Mouse (Mus musculus) midbrain, embryonic 13.5 days (tissue): ENCODE measurements at regions not wholly inside any gene's neighbourhood (a gene's known extent, or its start where the extent isn't known, plus 50 kb on each side); places are given as distances from the start of the nearest gene placed in this dataset.

Experiments used
- ATAC-seq: fragments of 200-750 bp; cut with Nextera tagmentation; 2 replicates; pipeline ENCODE4 v1.8.0; 2017; ENCODE audit warnings: mild to moderate bottlenecking, moderate TSS enrichment, moderate library complexity
- H3K27ac ChIP-seq: fragments of 300-500 bp; sonication (generic); 2 replicates; pipeline ENCODE4 v1.5.1; 2015; ENCODE audit warnings: inconsistent platforms, mild to moderate bottlenecking, moderate library complexity
- H3K27me3 ChIP-seq: fragments of 300-500 bp; sonication (generic); 2 replicates; pipeline ENCODE4 v1.6.1; 2015; ENCODE audit warnings: mild to moderate bottlenecking, inconsistent platforms
- H3K36me3 ChIP-seq: fragments of 300-500 bp; sonication (generic); 2 replicates; pipeline ENCODE4 v1.6.1; 2015; ENCODE audit warnings: mild to moderate bottlenecking, inconsistent platforms
- H3K4me1 ChIP-seq: fragments of 300-500 bp; sonication (generic); replicated peaks from 2 replicates; pipeline ENCODE4 v1.6.1; 2015; ENCODE audit warnings: inconsistent platforms
- H3K4me2 ChIP-seq: fragments of 300-500 bp; sonication (generic); replicated peaks from 2 replicates; pipeline ENCODE4 v1.6.1; 2015; ENCODE audit warnings: moderate library complexity, mild to moderate bottlenecking, inconsistent platforms
- H3K4me3 ChIP-seq: fragments of 300-500 bp; sonication (generic); replicated peaks from 2 replicates; pipeline ENCODE4 v1.5.1; 2015; ENCODE audit warnings: mild to moderate bottlenecking, inconsistent platforms
- H3K9ac ChIP-seq: fragments of 300-500 bp; sonication (generic); replicated peaks from 2 replicates; pipeline ENCODE4 v1.6.1; 2015; ENCODE audit warnings: mild to moderate bottlenecking, inconsistent platforms
- H3K9me3 ChIP-seq: fragments of 300-500 bp; sonication (generic); 2 replicates; pipeline ENCODE4 v1.6.1; 2016; ENCODE audit warnings: mild to moderate bottlenecking, inconsistent platforms
- WGBS: fragments of 180-500 bp; shearing (Covaris S2); methylation state at CpG from one replicate; pipeline ENCODE4 v1.1.7; 2015; 5-methylcytosine and 5-hydroxymethylcytosine counted together

- 74% methylated on average over 3 of the region's 3 CpGs for WGBS
- no peaks in the 10 kb centered on the region for H3K27me3 ChIP-seq
- H3K4me1 ChIP-seq = peaks cover 7% of the 10 kb centered on the region
- ATAC-seq = no peak
- H3K27ac ChIP-seq = no peak overlapping the region
- H3K9ac ChIP-seq = no peak overlapping the region
- no peak overlapping the region for H3K4me2 ChIP-seq
- no peaks in the 10 kb centered on the region for H3K9me3 ChIP-seq
- H3K36me3 ChIP-seq = no peaks in the 10 kb centered on the region
- H3K4me3 ChIP-seq = no peak overlapping the region
Observed at GRCm38 (mm10) chr8:113916649-113917048, 68.1 kb upstream of the Adamts18 start.

GRCm38 (mm10) chr8:113917197-113917596, 68.7 kb upstream of the Adamts18 start:
- Histone ChIP-seq H3K9me3 (no peaks in the 10 kb centered on the region), H3K4me2 (no peak overlapping the region), H3K4me3 (no peak overlapping the region), H3K27ac (no peak overlapping the region), H3K9ac (no peak overlapping the region), H3K4me1 (peaks cover 7% of the 10 kb centered on the region), H3K36me3 (no peaks in the 10 kb centered on the region), H3K27me3 (no peaks in the 10 kb centered on the region)
- 0 out of 2 replicates have a peak, but pooled peaks have one; percentile 34 for ATAC-seq
- 40% methylated on average over 6 of the region's 6 CpGs for WGBS

DNA sequence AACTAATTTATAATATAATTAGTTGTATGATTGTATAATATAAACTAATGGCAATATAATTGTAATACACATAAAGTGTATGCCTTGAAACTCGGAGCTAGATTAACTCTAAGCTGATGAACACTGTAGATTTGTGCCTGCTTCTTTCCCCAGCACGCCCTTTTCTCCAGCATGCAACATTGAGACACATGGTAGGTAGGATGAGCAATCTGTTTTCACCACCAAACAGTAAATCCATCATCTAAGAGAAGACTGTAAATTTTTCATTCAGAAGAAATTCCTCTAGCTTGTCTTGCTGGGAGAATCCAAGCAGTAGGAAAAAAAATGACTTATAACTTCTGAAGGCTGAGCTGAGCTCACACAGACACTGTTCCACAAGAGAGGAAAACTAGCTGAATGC, 71.8 kb upstream of the Adamts18 start:
- Histone ChIP-seq H3K9ac (no peak overlapping the region), H3K4me1 (peaks cover 7% of the 10 kb centered on the region), H3K27me3 (no peaks in the 10 kb centered on the region), H3K9me3 (no peaks in the 10 kb centered on the region), H3K4me3 (no peak overlapping the region), H3K36me3 (no peaks in the 10 kb centered on the region), H3K27ac (no peak overlapping the region), H3K4me2 (no peak overlapping the region)
- 85% methylated on average over 2 of the region's 2 CpGs for WGBS
- ATAC-seq = no peak

- Histone ChIP-seq H3K27me3 (no peaks in the 10 kb centered on the region), H3K9ac (no peak overlapping the region), H3K4me1 (no peaks in the 10 kb centered on the region), H3K27ac (no peak overlapping the region), H3K4me2 (no peak overlapping the region), H3K4me3 (no peak overlapping the region), H3K9me3 (no peaks in the 10 kb centered on the region), H3K36me3 (no peaks in the 10 kb centered on the region)
- 70% methylated on average over 3 of the region's 3 CpGs for WGBS
- no peak for ATAC-seq
Observed at GRCm38 (mm10) chr8:113923381-113923780, 74.8 kb upstream of the Adamts18 start.

- Histone ChIP-seq H3K4me1 (no peaks in the 10 kb centered on the region), H3K36me3 (no peaks in the 10 kb centered on the region), H3K4me2 (no peak overlapping the region), H3K9me3 (no peaks in the 10 kb centered on the region), H3K4me3 (no peak overlapping the region), H3K27me3 (no peaks in the 10 kb centered on the region), H3K27ac (no peak overlapping the region), H3K9ac (no peak overlapping the region)
- WGBS = 91% methylated on average over 3 of the region's 3 CpGs
- no peak for ATAC-seq
Observed at GRCm38 (mm10) chr8:113953721-113954120, 105.2 kb upstream of the Adamts18 start.

- Histone ChIP-seq H3K4me2 (no peak overlapping the region), H3K9ac (no peak overlapping the region), H3K9me3 (no peaks in the 10 kb centered on the region), H3K36me3 (no peaks in the 10 kb centered on the region), H3K4me3 (no peak overlapping the region), H3K27me3 (no peaks in the 10 kb centered on the region), H3K4me1 (no peaks in the 10 kb centered on the region), H3K27ac (no peak overlapping the region)
- 93% methylated on average over 14 of the region's 14 CpGs for WGBS
- no peak for ATAC-seq
Observed at GRCm38 (mm10) chr8:113956439-113957043, 108.0 kb upstream of the Adamts18 start.

GRCm38 (mm10) chr8:113957821-113958220, 109.3 kb upstream of the Adamts18 start:
- H3K27ac ChIP-seq = no peak overlapping the region
- WGBS = 40% methylated on average over 6 of the region's 6 CpGs
- no peak for ATAC-seq
- no peaks in the 10 kb centered on the region for H3K27me3 ChIP-seq
- H3K9me3 ChIP-seq = no peaks in the 10 kb centered on the region
- no peaks in the 10 kb centered on the region for H3K36me3 ChIP-seq
- H3K4me2 ChIP-seq = no peak overlapping the region
- no peaks in the 10 kb centered on the region for H3K4me1 ChIP-seq
- H3K4me3 ChIP-seq = no peak overlapping the region
- no peak overlapping the region for H3K9ac ChIP-seq

DNA sequence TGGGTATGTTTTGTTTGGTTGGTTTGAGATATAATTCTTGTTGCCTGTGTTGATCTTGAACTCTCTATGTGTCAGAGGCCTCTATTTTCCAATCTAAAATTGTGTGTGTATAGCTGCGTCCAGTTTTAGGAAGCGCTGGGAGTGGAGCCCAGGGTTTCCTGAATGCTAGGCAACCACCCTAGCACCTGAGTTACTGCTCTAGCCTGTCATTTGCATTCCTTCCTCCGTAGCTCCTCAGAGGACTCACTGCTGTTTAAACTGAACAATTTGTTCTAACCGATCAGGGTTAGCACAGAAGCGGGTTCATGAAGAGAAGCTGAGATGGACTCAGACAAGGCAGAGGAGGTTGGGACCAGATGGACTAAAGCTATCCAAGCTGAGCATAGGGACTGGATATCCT, 127.3 kb upstream of the Adamts18 start:
- H3K9ac ChIP-seq = no peak overlapping the region
- no peak for ATAC-seq
- WGBS = 79% methylated on average over 5 of the region's 5 CpGs
- H3K4me1 ChIP-seq = peaks cover 17% of the 10 kb centered on the region; the same call in 1 of the 2 replicates
- H3K4me3 ChIP-seq = no peak overlapping the region
- no peak overlapping the region for H3K4me2 ChIP-seq
- no peaks in the 10 kb centered on the region for H3K27me3 ChIP-seq
- H3K27ac ChIP-seq = no peak overlapping the region
- no peaks in the 10 kb centered on the region for H3K36me3 ChIP-seq
- no peaks in the 10 kb centered on the region for H3K9me3 ChIP-seq

DNA sequence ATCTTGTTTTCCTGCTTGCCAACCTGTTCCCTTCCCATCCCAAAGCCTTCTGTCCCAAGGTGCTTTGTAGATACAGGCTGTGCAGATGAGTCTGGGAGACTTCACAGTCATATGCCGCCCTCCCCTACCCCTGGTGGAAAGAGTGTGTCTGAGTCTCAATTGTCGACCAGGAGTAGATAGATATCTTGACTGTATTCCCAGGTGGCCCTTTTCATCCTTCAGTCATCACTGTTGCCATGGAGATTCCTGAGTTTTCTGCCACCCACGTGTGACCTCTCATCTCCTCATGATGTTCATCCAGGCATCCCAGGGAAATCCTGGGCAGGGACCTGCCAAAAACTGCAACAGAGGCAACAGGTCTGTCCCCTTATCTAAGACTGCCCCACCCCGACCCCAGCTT, 128.1 kb upstream of the Adamts18 start:
- Histone ChIP-seq H3K9me3 (no peaks in the 10 kb centered on the region), H3K4me1 (peaks cover 22% of the 10 kb centered on the region; the same call in 1 of the 2 replicates), H3K4me3 (no peak overlapping the region), H3K36me3 (no peaks in the 10 kb centered on the region), H3K9ac (no peak overlapping the region), H3K27ac (no peak overlapping the region), H3K4me2 (no peak overlapping the region), H3K27me3 (no peaks in the 10 kb centered on the region)
- ATAC-seq = peak; percentile 37; the same call in 1 of the 2 replicates
- WGBS = 37% methylated on average over 4 of the region's 4 CpGs

GRCm38 (mm10) chr8:113977072-113977471, 128.5 kb upstream of the Adamts18 start:
- Histone ChIP-seq H3K27ac (no peak overlapping the region), H3K4me1 (peaks cover 24% of the 10 kb centered on the region; the same call in 1 of the 2 replicates), H3K9ac (no peak overlapping the region), H3K4me3 (no peak overlapping the region), H3K9me3 (no peaks in the 10 kb centered on the region), H3K4me2 (no peak overlapping the region), H3K36me3 (no peaks in the 10 kb centered on the region), H3K27me3 (no peaks in the 10 kb centered on the region)
- WGBS = 64% methylated on average over 4 of the region's 4 CpGs
- 0 out of 2 replicates have a peak, but pooled peaks have one; percentile 6 for ATAC-seq

DNA sequence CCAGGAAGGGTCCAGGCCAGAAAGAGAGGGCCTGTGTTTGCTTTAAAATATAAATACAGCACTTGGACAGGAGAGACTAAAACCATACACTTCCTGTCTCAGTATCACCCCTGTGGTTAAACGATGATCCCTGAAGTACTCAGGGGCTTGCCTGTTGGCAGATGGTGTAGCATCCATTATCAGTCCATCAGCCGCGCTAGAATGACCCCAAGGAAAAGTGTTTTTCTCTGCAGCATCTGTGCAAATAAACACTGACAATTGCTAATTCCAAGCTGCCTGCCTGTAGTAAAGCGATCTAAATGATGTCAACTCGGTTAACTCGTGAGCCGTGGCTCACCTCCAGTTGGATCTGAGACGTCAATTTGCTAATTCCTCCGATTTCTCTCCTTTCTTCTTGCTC, 130.4 kb upstream of the Adamts18 start:
- no peaks in the 10 kb centered on the region for H3K9me3 ChIP-seq
- no peak overlapping the region for H3K9ac ChIP-seq
- H3K36me3 ChIP-seq = no peaks in the 10 kb centered on the region
- peaks cover 24% of the 10 kb centered on the region; the same call in 1 of the 2 replicates for H3K4me1 ChIP-seq
- H3K4me3 ChIP-seq = no peak overlapping the region
- ATAC-seq = no peak
- H3K4me2 ChIP-seq = no peak overlapping the region
- no peak overlapping the region for H3K27ac ChIP-seq
- no peaks in the 10 kb centered on the region for H3K27me3 ChIP-seq
- 53% methylated on average over 9 of the region's 9 CpGs for WGBS

GRCm38 (mm10) chr8:113979837-113980236, 131.3 kb upstream of the Adamts18 start:
- ATAC-seq = no peak
- no peak overlapping the region for H3K4me3 ChIP-seq
- 97% methylated on average over 5 of the region's 5 CpGs for WGBS

DNA sequence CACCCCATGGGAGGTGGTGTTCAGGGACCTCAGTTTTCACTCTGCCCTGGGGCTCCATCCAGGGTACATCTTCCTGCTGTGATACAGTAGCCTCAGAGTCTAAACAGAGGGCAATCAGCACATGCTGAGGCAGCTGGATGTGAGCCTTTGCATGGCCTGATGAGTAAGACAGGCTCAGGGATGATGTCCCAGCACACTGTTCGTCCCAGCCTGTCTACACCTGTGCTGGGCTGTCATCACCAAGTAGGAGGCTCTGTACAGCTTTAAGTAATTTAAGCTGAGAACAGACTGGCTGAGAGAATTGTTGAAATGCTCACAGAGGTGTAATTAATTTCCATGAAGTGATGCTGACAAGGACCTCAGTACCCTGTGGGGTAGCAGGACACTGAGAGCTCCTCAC, 132.8 kb upstream of the Adamts18 start:
- 45% methylated on average over 1 of the region's 1 CpGs for WGBS
- H3K9ac ChIP-seq = no peak overlapping the region
- ATAC-seq = no peak

More at GRCm38 (mm10) chr8:113979837-113980236, 131.3 kb upstream of the Adamts18 start:
- Histone ChIP-seq H3K27ac (no peak overlapping the region), H3K27me3 (no peaks in the 10 kb centered on the region), H3K4me2 (no peak overlapping the region), H3K36me3 (no peaks in the 10 kb centered on the region), H3K9me3 (no peaks in the 10 kb centered on the region), H3K9ac (no peak overlapping the region), H3K4me1 (peaks cover 24% of the 10 kb centered on the region; the same call in 1 of the 2 replicates)

More for the DNA sequence above, 132.8 kb upstream of the Adamts18 start:
- H3K9me3 ChIP-seq = no peaks in the 10 kb centered on the region
- no peak overlapping the region for H3K4me2 ChIP-seq
- H3K27ac ChIP-seq = no peak overlapping the region
- no peaks in the 10 kb centered on the region for H3K27me3 ChIP-seq
- no peak overlapping the region for H3K4me3 ChIP-seq
- H3K4me1 ChIP-seq = peaks cover 23% of the 10 kb centered on the region; the same call in 1 of the 2 replicates
- H3K36me3 ChIP-seq = no peaks in the 10 kb centered on the region
